Mouse (Mus musculus): ENCODE measurements around the gene Nr2c2ap.

GRCm38 (mm10) chr8:70104922-70105321, 26.2 kb upstream of the Nr2c2ap start:
- TF ChIP-seq POLR2A (IDR thresholded peaks at IDR 0.05; ENCODE audit: insufficient read depth, low read depth, low read length) (no peak), CTCF (IDR thresholded peaks at IDR 0.05; ENCODE audit: insufficient read depth, low read depth, low read length) (no peak)
